16 mouse cellular contexts compared by ENCODE assay signal in genomic region chr12:53060903-53061302, GRCm38 (mm10).
A peak's percentile ranks its signal among the peaks of the same experiment; 100 is the strongest.
DNase-seq lines count a peak whose midpoint lies in the region; ATAC-seq lines count a peak whose summit lies in the region.
"Had no signal": no experiment of that assay in that cellular context is flagged by ENCODE, and none has a peak within 500 bp of the region (broad histone marks: within the 10 kb centered on the region; RNA-seq: fewer than 3 reads in every experiment).

No protein-coding gene starts in this region.

- no peaks in the 10 kb centered on the region for H3K9me3 ChIP-seq in embryonic facial prominence, embryonic 11.5 days (replicated peaks; ENCODE audit: control insufficient read depth, low read length)
- no peaks in the 10 kb centered on the region for H3K9me3 ChIP-seq in hindbrain, embryonic 12.5 days (replicated peaks)
- H3K9me3 ChIP-seq in midbrain, embryonic 16.5 days (replicated peaks; ENCODE audit: control insufficient read depth, low read length, poor library complexity, severe bottlenecking): no peaks in the 10 kb centered on the region
- H3K9me3 ChIP-seq: megakaryocyte, embryonic 14.5 days had no signal

- WGBS in embryonic facial prominence, embryonic 11.5 days: 70% methylated on average over 6 of the region's 6 CpGs
- 42% methylated on average over 6 of the region's 6 CpGs for WGBS in hindbrain, embryonic 12.5 days
- 24% methylated on average over 6 of the region's 6 CpGs for WGBS in midbrain, embryonic 16.5 days

- H3K9ac ChIP-seq in embryonic facial prominence, embryonic 11.5 days (replicated peaks; ENCODE audit: low read length): no peak overlapping the region
- H3K9ac ChIP-seq in hindbrain, embryonic 12.5 days: no peak overlapping the region
- H3K9ac ChIP-seq in midbrain, embryonic 16.5 days (ENCODE audit: low read depth, low read length): no peak overlapping the region

- peak; percentile 39; the same call in 1 of the 2 replicates for ATAC-seq in frontal cortex, adult (ENCODE audit: low TSS enrichment)
- ATAC-seq in embryonic facial prominence, embryonic 11.5 days (replicated peaks; ENCODE audit: insufficient number of reproducible peaks, low FRiP score, low TSS enrichment, low read depth): no peak
- no peak for ATAC-seq in hindbrain, embryonic 12.5 days (ENCODE audit: low FRiP score)
- no peak for ATAC-seq in midbrain, embryonic 16.5 days
- ATAC-seq: activated CD4-positive, CD25-positive, alpha-beta regulatory T cell, adult 4 months had no signal

- no peak for DNase-seq in frontal cortex, postnatal 14 days (ENCODE audit: low spot score in 2 of 2)
- no peak for DNase-seq in embryonic facial prominence, embryonic 11.5 days (ENCODE audit: low spot score)
- DNase-seq in spleen, adult 18-20 months: no peak
- no peak for DNase-seq in retina, postnatal 1 day
- DNase-seq in kidney, postnatal 25 days: no peak
- DNase-seq: B cell, adult 2 months; cerebellum, postnatal 14 days; gastrocnemius, postnatal 25 days; heart, postnatal 14 days; kidney, adult 8-10 months had no signal

- peak overlapping the region; percentile 43; the same call in 1 of the 2 replicates for H3K27ac ChIP-seq in embryonic facial prominence, embryonic 11.5 days (replicated peaks; ENCODE audit: low read depth, low read length)
- H3K27ac ChIP-seq in hindbrain, embryonic 12.5 days: peak overlapping the region; percentile 70
- H3K27ac ChIP-seq in midbrain, embryonic 16.5 days (ENCODE audit: low read length): peak overlapping the region; percentile 64; the same call in 1 of the 2 replicates

- H3K27me3 ChIP-seq in embryonic facial prominence, embryonic 11.5 days (ENCODE audit: control insufficient read depth, insufficient read depth, low read length): no peaks in the 10 kb centered on the region
- no peaks in the 10 kb centered on the region for H3K27me3 ChIP-seq in hindbrain, embryonic 12.5 days
- H3K27me3 ChIP-seq in midbrain, embryonic 16.5 days (ENCODE audit: control insufficient read depth, insufficient read depth, low read depth, low read length): no peaks in the 10 kb centered on the region
- H3K27me3 ChIP-seq: megakaryocyte, embryonic 14.5 days had no signal

- no peaks in the 10 kb centered on the region for H3K36me3 ChIP-seq in embryonic facial prominence, embryonic 11.5 days (replicated peaks; ENCODE audit: control insufficient read depth, insufficient read depth, low read depth, low read length)
- no peaks in the 10 kb centered on the region for H3K36me3 ChIP-seq in hindbrain, embryonic 12.5 days
- H3K36me3 ChIP-seq in midbrain, embryonic 16.5 days (ENCODE audit: control insufficient read depth, insufficient read depth, low read length): no peaks in the 10 kb centered on the region
- H3K36me3 ChIP-seq: G1E had no signal

- no peak overlapping the region for H3K4me2 ChIP-seq in embryonic facial prominence, embryonic 11.5 days (ENCODE audit: low read depth, low read length)
- no peak overlapping the region for H3K4me2 ChIP-seq in hindbrain, embryonic 12.5 days (replicated peaks)
- H3K4me2 ChIP-seq in midbrain, embryonic 16.5 days (ENCODE audit: low read length): 0 out of 2 replicates have a peak overlapping the region, but pooled peaks have one; percentile 1

- H3K4me3 ChIP-seq in embryonic facial prominence, embryonic 11.5 days (ENCODE audit: low read depth, low read length): no peak overlapping the region
- H3K4me3 ChIP-seq in hindbrain, embryonic 12.5 days: no peak overlapping the region
- no peak overlapping the region for H3K4me3 ChIP-seq in midbrain, embryonic 16.5 days (ENCODE audit: low read depth, low read length)
- H3K4me3 ChIP-seq: megakaryocyte, embryonic 14.5 days had no signal

- H3K4me1 ChIP-seq in embryonic facial prominence, embryonic 11.5 days (ENCODE audit: control insufficient read depth, insufficient read depth, low read length): no peaks in the 10 kb centered on the region
- peaks cover 49% of the 10 kb centered on the region for H3K4me1 ChIP-seq in hindbrain, embryonic 12.5 days
- peaks cover 35% of the 10 kb centered on the region for H3K4me1 ChIP-seq in midbrain, embryonic 16.5 days (ENCODE audit: control insufficient read depth, insufficient read depth, low read length)
- H3K4me1 ChIP-seq: megakaryocyte, embryonic 14.5 days had no signal
